Mouse (Mus musculus) neural tube, embryonic 15.5 days (tissue): ENCODE measurements around the gene Morn1. TPM values are rescaled to one million over a fixed set of nuclear protein-coding genes. Genes with fewer than 3 reads are reported as not detected.

Source experiments
- ATAC-seq: fragments of 200-750 bp; cut with Nextera tagmentation; 2 replicates; pipeline ENCODE4 v1.8.0; 2017; ENCODE audit warnings: mild to moderate bottlenecking, moderate TSS enrichment, moderate library complexity; ENCODE audit not compliant: low FRiP score
- H3K27ac ChIP-seq: fragments of 300-500 bp; sonication (generic); replicated peaks from 2 replicates; pipeline ENCODE4 v1.5.1; 2015; ENCODE audit warnings: mild to moderate bottlenecking, inconsistent platforms
- H3K27me3 ChIP-seq: fragments of 300-500 bp; sonication (generic); replicated peaks from 2 replicates; pipeline ENCODE4 v1.6.1; 2015; ENCODE audit warnings: inconsistent platforms
- H3K36me3 ChIP-seq: fragments of 300-500 bp; sonication (generic); 2 replicates; pipeline ENCODE4 v1.6.1; 2015; ENCODE audit warnings: inconsistent platforms
- H3K4me1 ChIP-seq: fragments of 300-500 bp; sonication (generic); 2 replicates; pipeline ENCODE4 v1.6.1; 2015; ENCODE audit warnings: inconsistent platforms
- H3K4me2 ChIP-seq: fragments of 300-500 bp; sonication (generic); 2 replicates; pipeline ENCODE4 v1.6.1; 2015; ENCODE audit warnings: inconsistent platforms, mild to moderate bottlenecking, moderate library complexity
- H3K4me3 ChIP-seq: fragments of 300-500 bp; sonication (generic); replicated peaks from 2 replicates; pipeline ENCODE4 v1.5.1; 2015; ENCODE audit warnings: mild to moderate bottlenecking, inconsistent platforms
- H3K9ac ChIP-seq: fragments of 300-500 bp; sonication (generic); replicated peaks from 2 replicates; pipeline ENCODE4 v1.6.1; 2015; ENCODE audit warnings: mild to moderate bottlenecking, inconsistent platforms
- H3K9me3 ChIP-seq: fragments of 300-500 bp; sonication (generic); replicated peaks from 2 replicates; pipeline ENCODE4 v1.6.1; 2016; ENCODE audit warnings: inconsistent platforms
- WGBS: fragments of 180-500 bp; shearing (Covaris S2); methylation state at CpG from one replicate; pipeline ENCODE4 v1.1.7; 2015; ENCODE audit warnings: mixed read lengths; 5-methylcytosine and 5-hydroxymethylcytosine counted together
- polyA plus RNA-seq: library from polyadenylated mRNA; unstranded; fragments of >200 nt; fragmentation: Nextera tagmentation; extraction: Ambion mirVana; gene quantifications from 2 replicates; pipeline ENCODE4 v1.2.1, GENCODE M21; 2015

Morn1 gene
- polyA plus RNA-seq, 1 experiment from 2014 or later = 6.4 TPM

- Histone ChIP-seq H3K36me3 (peaks cover 71% of the 10 kb centered on the region), H3K27ac (no peak overlapping the region), H3K4me2 (no peak overlapping the region), H3K9me3 (no peaks in the 10 kb centered on the region), H3K4me3 (no peak overlapping the region), H3K27me3 (no peaks in the 10 kb centered on the region), H3K9ac (no peak overlapping the region), H3K4me1 (peaks cover 19% of the 10 kb centered on the region)
- no peak for ATAC-seq
- WGBS = 94% methylated on average over 6 of the region's 6 CpGs
Measured at GRCm38 (mm10) chr4:155079666-155080065, 6.7 kb upstream of the Morn1 start.

- ATAC-seq = no peak
- no peak overlapping the region for H3K4me3 ChIP-seq
- H3K4me2 ChIP-seq = no peak overlapping the region
- no peak overlapping the region for H3K9ac ChIP-seq
- H3K27me3 ChIP-seq = no peaks in the 10 kb centered on the region
- H3K27ac ChIP-seq = no peak overlapping the region
- 91% methylated on average over 4 of the region's 4 CpGs for WGBS
- H3K4me1 ChIP-seq = peaks cover 39% of the 10 kb centered on the region
- peaks cover 38% of the 10 kb centered on the region for H3K36me3 ChIP-seq
- no peaks in the 10 kb centered on the region for H3K9me3 ChIP-seq
Measured at GRCm38 (mm10) chr4:155083553-155083952, 2.8 kb upstream of the Morn1 start.

- peaks cover 39% of the 10 kb centered on the region for H3K36me3 ChIP-seq
- H3K9ac ChIP-seq = 0 out of 2 replicates have a peak overlapping the region, but pooled peaks have one; percentile 91
- no peaks in the 10 kb centered on the region for H3K27me3 ChIP-seq
- H3K9me3 ChIP-seq = no peaks in the 10 kb centered on the region
- WGBS = 91% methylated on average over 7 of the region's 7 CpGs
- H3K4me1 ChIP-seq = peaks cover 39% of the 10 kb centered on the region
- peak overlapping the region; percentile 98; the same call in 1 of the 2 replicates for H3K4me2 ChIP-seq
- no peak for ATAC-seq
- peak overlapping the region; percentile 97; the same call in 1 of the 2 replicates for H3K4me3 ChIP-seq
- H3K27ac ChIP-seq = no peak overlapping the region
Measured at GRCm38 (mm10) chr4:155084351-155084750, 2.0 kb upstream of the Morn1 start.

- no peaks in the 10 kb centered on the region for H3K9me3 ChIP-seq
- H3K4me2 ChIP-seq = peak overlapping the region; percentile 98
- H3K4me3 ChIP-seq = peak overlapping the region; percentile 97
- ATAC-seq = no peak; the same call in 1 of the 2 replicates
- H3K9ac ChIP-seq = peak overlapping the region; percentile 91
- H3K36me3 ChIP-seq = peaks cover 36% of the 10 kb centered on the region
- H3K27me3 ChIP-seq = no peaks in the 10 kb centered on the region
- peaks cover 39% of the 10 kb centered on the region for H3K4me1 ChIP-seq
- WGBS = 6% methylated on average over 34 of the region's 35 CpGs
- peak overlapping the region; percentile 93 for H3K27ac ChIP-seq
Measured at GRCm38 (mm10) chr4:155085206-155086107, 920 bp upstream of the Morn1 start.

GRCm38 (mm10) chr4:155089241-155089640 is 2.9 kb downstream of the Morn1 start:
- Histone ChIP-seq H3K27ac (no peak overlapping the region), H3K4me3 (no peak overlapping the region), H3K4me2 (no peak overlapping the region), H3K9me3 (no peaks in the 10 kb centered on the region), H3K4me1 (peaks cover 25% of the 10 kb centered on the region), H3K9ac (no peak overlapping the region), H3K36me3 (peaks cover 21% of the 10 kb centered on the region), H3K27me3 (no peaks in the 10 kb centered on the region)
- ATAC-seq = no peak
- WGBS = 91% methylated on average over 5 of the region's 5 CpGs

GRCm38 (mm10) chr4:155090147-155090546 is 3.8 kb downstream of the Morn1 start:
- peaks cover 21% of the 10 kb centered on the region for H3K36me3 ChIP-seq
- no peak overlapping the region for H3K4me3 ChIP-seq
- no peak overlapping the region for H3K9ac ChIP-seq
- 97% methylated on average over 4 of the region's 4 CpGs for WGBS
- no peak for ATAC-seq
- no peak overlapping the region for H3K27ac ChIP-seq
- H3K4me2 ChIP-seq = no peak overlapping the region
- no peaks in the 10 kb centered on the region for H3K9me3 ChIP-seq
- H3K27me3 ChIP-seq = no peaks in the 10 kb centered on the region
- H3K4me1 ChIP-seq = peaks cover 17% of the 10 kb centered on the region

GRCm38 (mm10) chr4:155090688-155091449 is 4.5 kb downstream of the Morn1 start:
- no peaks in the 10 kb centered on the region for H3K27me3 ChIP-seq
- 93% methylated on average over 13 of the region's 13 CpGs for WGBS
- ATAC-seq = no peak

GRCm38 (mm10) chr4:155092718-155093430 is 6.5 kb downstream of the Morn1 start:
- H3K36me3 ChIP-seq = peaks cover 21% of the 10 kb centered on the region
- H3K27me3 ChIP-seq = no peaks in the 10 kb centered on the region
- WGBS = 93% methylated on average over 19 of the region's 19 CpGs
- H3K27ac ChIP-seq = no peak overlapping the region
- no peaks in the 10 kb centered on the region for H3K9me3 ChIP-seq
- no peak for ATAC-seq
- no peak overlapping the region for H3K4me2 ChIP-seq
- no peak overlapping the region for H3K9ac ChIP-seq
- H3K4me3 ChIP-seq = no peak overlapping the region
- H3K4me1 ChIP-seq = peaks cover 8% of the 10 kb centered on the region; the same call in 1 of the 2 replicates

More at GRCm38 (mm10) chr4:155090688-155091449, 4.5 kb downstream of the Morn1 start:
- no peaks in the 10 kb centered on the region for H3K9me3 ChIP-seq
- no peak overlapping the region for H3K27ac ChIP-seq
- no peak overlapping the region for H3K9ac ChIP-seq
- peaks cover 18% of the 10 kb centered on the region for H3K4me1 ChIP-seq
- no peak overlapping the region for H3K4me3 ChIP-seq
- no peak overlapping the region for H3K4me2 ChIP-seq
- H3K36me3 ChIP-seq = peaks cover 21% of the 10 kb centered on the region

GRCm38 (mm10) chr4:155093431-155094149 is 7.2 kb downstream of the Morn1 start:
- WGBS = 88% methylated on average over 7 of the region's 7 CpGs
- Histone ChIP-seq H3K4me3 (no peak overlapping the region), H3K9me3 (no peaks in the 10 kb centered on the region), H3K4me2 (no peak overlapping the region), H3K27me3 (no peaks in the 10 kb centered on the region), H3K9ac (no peak overlapping the region), H3K27ac (no peak overlapping the region), H3K4me1 (peaks cover 8% of the 10 kb centered on the region; the same call in 1 of the 2 replicates), H3K36me3 (peaks cover 21% of the 10 kb centered on the region)
- no peak for ATAC-seq

GRCm38 (mm10) chr4:155094565-155094964 is 8.2 kb downstream of the Morn1 start:
- Histone ChIP-seq H3K4me1 (peaks cover 8% of the 10 kb centered on the region; the same call in 1 of the 2 replicates), H3K9me3 (no peaks in the 10 kb centered on the region), H3K4me2 (no peak overlapping the region), H3K27me3 (no peaks in the 10 kb centered on the region), H3K9ac (no peak overlapping the region), H3K4me3 (no peak overlapping the region), H3K36me3 (peaks cover 13% of the 10 kb centered on the region; the same call in 1 of the 2 replicates), H3K27ac (no peak overlapping the region)
- ATAC-seq = peak; percentile 40; the same call in 1 of the 2 replicates
- WGBS = 65% methylated on average over 3 of the region's 3 CpGs
